Mouse (Mus musculus) CH12.LX (cell line): ENCODE data around the gene Fastk. TPM values are rescaled to one million over a fixed set of nuclear protein-coding genes. Genes with fewer than 3 reads are reported as not detected.

Source experiments
- DNase-seq: peaks from one replicate; pipeline ENCODE4 v3.0.0-alpha.2; 2013; ENCODE audit errors: extremely low read depth
- H3K27ac ChIP-seq: 2 replicates; pipeline ENCODE4 v1.5.1; 2012; ENCODE audit warnings: low read depth, mild to moderate bottlenecking, control low read depth, moderate library complexity; ENCODE audit not compliant: insufficient read depth
- H3K27me3 ChIP-seq: replicated peaks from 2 replicates; pipeline ENCODE3; 2012; ENCODE audit warnings: inconsistent platforms
- H3K36me3 ChIP-seq, 2 experiments: replicated peaks in 1 of 2; 2 replicates each; pipeline versions ENCODE3 to v1.6.1; 2012; ENCODE audit warnings: inconsistent platforms in 1 of 2, low read length in 1 of 2, mild to moderate bottlenecking in 1 of 2, mixed read lengths in 1 of 2, moderate library complexity in 1 of 2; ENCODE audit not compliant: control insufficient read depth in 1 of 2, insufficient read depth in 1 of 2
- H3K4me1 ChIP-seq, 2 experiments: 2 replicates each; pipeline ENCODE4 v1.6.1; 2012; ENCODE audit warnings: inconsistent platforms in 1 of 2, moderate library complexity in 1 of 2; ENCODE audit not compliant: insufficient read depth in 2 of 2, control insufficient read depth in 1 of 2
- H3K4me2 ChIP-seq: 2 replicates; pipeline ENCODE4 v1.6.1; 2012; ENCODE audit warnings: low read depth, mild to moderate bottlenecking, control low read depth; ENCODE audit not compliant: poor library complexity, insufficient read depth, severe bottlenecking
- H3K4me3 ChIP-seq, 3 experiments: fragments of 150-350 bp in 1 of 3; sonication (generic) in 1 of 3; replicated peaks in 1 of 3; 2 replicates each; pipeline versions ENCODE3 to v1.5.1; 2011 to 2012; ENCODE audit warnings: low read depth in 2 of 3, low read length in 2 of 3, mild to moderate bottlenecking in 2 of 3, moderate library complexity in 2 of 3, control low read depth in 1 of 3, improper control_type of control experiment in 1 of 3, inconsistent platforms in 1 of 3, mixed read lengths in 1 of 3; ENCODE audit not compliant: poor library complexity in 1 of 3
- H3K79me2 ChIP-seq: replicated peaks from 2 replicates; pipeline ENCODE4 v1.6.1; 2012; ENCODE audit warnings: mild to moderate bottlenecking, moderate library complexity; ENCODE audit not compliant: control insufficient read depth, poor library complexity, insufficient read depth, severe bottlenecking; ENCODE audit errors: extremely low read depth
- H3K9ac ChIP-seq: 2 replicates; pipeline ENCODE4 v1.6.1; 2012; ENCODE audit warnings: low read depth, mild to moderate bottlenecking, control low read depth, moderate library complexity; ENCODE audit not compliant: insufficient read depth
- H3K9me3 ChIP-seq: replicated peaks from 2 replicates; pipeline ENCODE3; 2012; ENCODE audit warnings: low read length, inconsistent platforms, mixed read lengths
- CHD2 ChIP-seq: IDR thresholded peaks from 2 replicates; pipeline ENCODE4 v1.6.1; 2011; ENCODE audit warnings: low read length, improper control_type of control experiment
- E2F4 ChIP-seq: IDR thresholded peaks from 2 replicates; pipeline ENCODE4 v1.6.1; 2011; ENCODE audit warnings: low read depth, low read length, improper control_type of control experiment; ENCODE audit not compliant: insufficient replicate concordance
- ELF1 ChIP-seq: IDR thresholded peaks from 2 replicates; pipeline ENCODE4 v1.6.1; 2014; ENCODE audit warnings: low read depth, mild to moderate bottlenecking, inconsistent platforms, low read length, improper control_type of control experiment
- EP300 ChIP-seq: IDR thresholded peaks from 2 replicates; pipeline ENCODE4 v1.6.1; 2011; ENCODE audit warnings: low read length, improper control_type of control experiment
- GABPA ChIP-seq: IDR thresholded peaks from 2 replicates; pipeline ENCODE4 v1.6.1; 2012; ENCODE audit warnings: low read depth, low read length, improper control_type of control experiment, inconsistent platforms; ENCODE audit not compliant: insufficient replicate concordance
- JUN ChIP-seq: IDR thresholded peaks from 2 replicates; pipeline ENCODE4 v1.6.1; 2011; ENCODE audit warnings: low read depth, mild to moderate bottlenecking, low read length, improper control_type of control experiment, moderate library complexity; ENCODE audit not compliant: insufficient read depth
- JUND ChIP-seq: conservative IDR thresholded peaks from 2 replicates; pipeline ENCODE4 v1.6.1; 2011; ENCODE audit warnings: low read depth, low read length, improper control_type of control experiment
- MAX ChIP-seq: IDR thresholded peaks from 2 replicates; pipeline ENCODE4 v1.6.1; 2011; ENCODE audit warnings: low read length, improper control_type of control experiment
- MAZ ChIP-seq: IDR thresholded peaks from 2 replicates; pipeline ENCODE4 v1.6.1; 2012; ENCODE audit warnings: low read depth, mild to moderate bottlenecking, inconsistent platforms, low read length, improper control_type of control experiment, moderate library complexity
- MEF2A ChIP-seq: IDR thresholded peaks from 2 replicates; pipeline ENCODE4 v1.6.1; 2014; ENCODE audit warnings: low read depth, mild to moderate bottlenecking, inconsistent platforms, low read length, improper control_type of control experiment, borderline replicate concordance
- NELFE ChIP-seq: IDR thresholded peaks from 2 replicates; pipeline ENCODE4 v1.6.1; 2011; ENCODE audit warnings: low read depth, low read length, improper control_type of control experiment
- NRF1 ChIP-seq: IDR thresholded peaks from 2 replicates; pipeline ENCODE4 v1.6.1; 2014; ENCODE audit warnings: low read depth, mild to moderate bottlenecking, inconsistent platforms, low read length, improper control_type of control experiment, moderate library complexity
- PAX5 ChIP-seq: IDR thresholded peaks from 2 replicates; pipeline ENCODE4 v1.6.1; 2012; ENCODE audit warnings: low read length, inconsistent platforms, mixed read lengths
- POLR2A ChIP-seq: IDR thresholded peaks from 2 replicates; pipeline ENCODE4 v1.6.1; 2011; ENCODE audit warnings: low read depth, mild to moderate bottlenecking, improper control_type of control experiment, low read length
- POLR2AphosphoS2 ChIP-seq: IDR thresholded peaks from 2 replicates; pipeline ENCODE4 v1.6.1; 2011; ENCODE audit warnings: low read depth, low read length, improper control_type of control experiment
- RAD21 ChIP-seq: IDR thresholded peaks from 2 replicates; pipeline ENCODE4 v1.6.1; 2011; ENCODE audit warnings: low read depth, mild to moderate bottlenecking, low read length, improper control_type of control experiment, moderate library complexity
- SIN3A ChIP-seq: IDR thresholded peaks from 2 replicates; pipeline ENCODE4 v1.6.1; 2012; ENCODE audit warnings: low read length, improper control_type of control experiment, inconsistent platforms
- TCF12 ChIP-seq: IDR thresholded peaks from 2 replicates; pipeline ENCODE4 v1.6.1; 2014; ENCODE audit warnings: low read depth, mild to moderate bottlenecking, inconsistent platforms, low read length, improper control_type of control experiment
- USF1 ChIP-seq: IDR thresholded peaks from 2 replicates; pipeline ENCODE4 v1.6.1; 2014; ENCODE audit warnings: low read depth, mild to moderate bottlenecking, inconsistent platforms, low read length, improper control_type of control experiment
- ZC3H11A ChIP-seq: IDR thresholded peaks from 2 replicates; pipeline ENCODE4 v1.6.1; 2012; ENCODE audit warnings: low read depth, mild to moderate bottlenecking, inconsistent platforms, low read length, improper control_type of control experiment
- ZKSCAN1 ChIP-seq: IDR thresholded peaks from 2 replicates; pipeline ENCODE4 v1.6.1; 2012; ENCODE audit warnings: low read depth, inconsistent platforms, low read length, improper control_type of control experiment, borderline replicate concordance
- ZMIZ1 ChIP-seq: IDR thresholded peaks from 2 replicates; pipeline ENCODE4 v1.6.1; 2012; ENCODE audit warnings: low read depth, mild to moderate bottlenecking, inconsistent platforms, low read length, improper control_type of control experiment
- dilution Hi-C: fragments of 300-500 bp; cut with MboI; formaldehyde crosslinking; loops from 2 replicates; pipeline ENCODE4 v1.14.3; 2020; ENCODE audit warnings: low sequenced_read_pairs; ENCODE audit not compliant: extremely low pct_unique_long_range_greater_than_20kb, extremely low pct_ligation_motif_present
- in situ Hi-C: fragments of 300-500 bp; cut with MboI; formaldehyde crosslinking; loops from 3 replicates; pipeline ENCODE4 v1.14.3; 2019; ENCODE audit warnings: low sequenced_read_pairs, low pct_ligation_motif_present, low pct_unique_long_range_greater_than_20kb, mixed read lengths
- polyA plus RNA-seq: library from polyadenylated mRNA; unstranded; fragments of >175 nt; gene quantifications from 2 replicates; pipeline ENCODE4 v1.2.1, GENCODE M21; 2012; ENCODE audit warnings: low read depth; ENCODE audit not compliant: insufficient read length
- total RNA-seq, 2 experiments: library from RNA; depleted of rRNA; stranded (reverse); fragments of 300-350 nt in 1 of 2; fragments of >200 nt in 1 of 2; gene quantifications; 2 replicates each; pipeline ENCODE4 v1.2.3; 2012 to 2014

The Fastk gene
- total and polyA plus RNA-seq, 3 experiments: 44.8 to 88.0 (median 61.4) TPM

DNA sequence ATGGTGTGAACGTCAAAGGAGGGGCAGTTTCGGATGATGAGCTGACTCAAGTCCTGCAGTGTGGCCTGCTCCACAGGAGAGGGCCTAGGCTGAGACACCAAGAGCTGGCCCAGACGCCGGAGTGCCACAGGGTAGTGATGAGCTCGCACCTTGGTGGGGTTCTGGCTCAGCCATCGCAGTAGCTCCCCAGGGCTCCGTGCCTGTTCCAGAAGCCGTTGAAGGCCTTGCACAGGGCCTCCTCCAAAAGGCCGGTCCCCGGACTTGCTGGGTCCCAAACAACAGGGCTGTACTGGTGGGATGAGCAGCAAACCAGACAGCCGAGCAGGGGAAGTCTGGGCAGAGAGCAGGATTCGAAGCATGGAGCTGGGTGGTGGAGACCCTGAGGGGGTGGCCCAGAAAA, 1.2 kb downstream of the Fastk start:
- no peak for DNase-seq
- H3K4me1 ChIP-seq: peaks cover 24 to 40% of the 10 kb centered on the region in 2 experiments
- peak overlapping the region; percentile 69 for H3K4me2 ChIP-seq
- no peaks in the 10 kb centered on the region for H3K9me3 ChIP-seq
- peaks cover 9% of the 10 kb centered on the region for H3K79me2 ChIP-seq
- H3K4me3 ChIP-seq: peak overlapping the region; percentile 78 to 93 (median 83)
- no peak overlapping the region for H3K27ac ChIP-seq
- dilution Hi-C loops: no loop called here
- peaks cover 38 to 51% of the 10 kb centered on the region in 2 experiments for H3K36me3 ChIP-seq
- TF ChIP-seq USF1 (no peak), ELF1 (no peak), MEF2A (no peak), MAZ (no peak), MAX (no peak), NELFE (no peak), EP300 (no peak), ZC3H11A (no peak), JUN (no peak), ZKSCAN1 (no peak), E2F4 (no peak), TCF12 (no peak), PAX5 (no peak), POLR2AphosphoS2 (no peak), RAD21 (no peak)
- in situ Hi-C loops: no loop called here
- peaks cover 11% of the 10 kb centered on the region for H3K27me3 ChIP-seq
- H3K9ac ChIP-seq: peak overlapping the region; percentile 64

DNA sequence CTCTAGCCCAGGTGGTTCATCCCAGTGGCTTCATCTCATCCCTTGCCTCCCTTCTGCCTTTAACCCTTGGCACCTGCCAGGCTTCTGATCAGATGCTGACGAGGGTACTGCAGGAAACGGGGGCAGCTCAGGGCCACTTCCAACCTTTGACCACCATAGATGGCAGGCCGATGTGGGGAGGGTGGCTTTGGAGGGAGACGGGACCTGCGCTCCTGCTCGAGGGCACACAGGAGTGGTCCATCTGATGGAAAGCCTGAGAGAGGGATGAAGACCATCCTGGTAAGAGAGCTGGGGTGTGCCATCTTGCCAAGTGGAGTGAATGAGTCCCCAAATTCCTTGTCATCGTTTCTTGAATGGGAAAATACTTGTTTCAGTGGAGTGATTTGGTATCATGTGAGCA, 1.9 kb downstream of the Fastk start:
- H3K36me3 ChIP-seq: peaks cover 43 to 58% of the 10 kb centered on the region in 2 experiments
- DNase-seq: no peak
- no peaks in the 10 kb centered on the region for H3K9me3 ChIP-seq
- dilution Hi-C loops: no loop called here
- peaks cover 5% of the 10 kb centered on the region for H3K27me3 ChIP-seq
- H3K4me3 ChIP-seq: no peak overlapping the region
- H3K4me2 ChIP-seq: no peak overlapping the region
- in situ Hi-C loops: no loop called here
- H3K4me1 ChIP-seq: peaks cover 24 to 40% of the 10 kb centered on the region in 2 experiments
- H3K79me2 ChIP-seq: peaks cover 9% of the 10 kb centered on the region
- no peak overlapping the region for H3K9ac ChIP-seq
- H3K27ac ChIP-seq: no peak overlapping the region
- no peak for TF ChIP-seq GABPA
- TF ChIP-seq CHD2: no peak
- no peak for TF ChIP-seq ZMIZ1
- TF ChIP-seq JUND: no peak
- no peak for TF ChIP-seq SIN3A
- TF ChIP-seq EP300: no peak
- TF ChIP-seq NRF1: no peak
- no peak for TF ChIP-seq POLR2A
- TF ChIP-seq MAZ: no peak
